Mouse (Mus musculus) heart, postnatal 14 days (tissue): ENCODE results near the gene Gm5426. TPM values are rescaled to one million over a fixed set of nuclear protein-coding genes. Genes with fewer than 3 reads are reported as not detected.
"Not testable (repeated sequence)": the region's sequence is repeated elsewhere in the genome, so short reads cannot be mapped to it uniquely, and the experiment has no call there.

ENCODE experiments used
- DNase-seq, 2 experiments: peaks; one replicate each; pipeline ENCODE4 v3.0.0; 2021 to 2022
- intact Hi-C: fragments of 180-260 bp; cut with DNase I; formaldehyde crosslinking; loops from one replicate; pipeline ENCODE4 v1.15.1; 2025
- long read RNA-seq, 2 experiments: library from polyadenylated mRNA; stranded (forward); transcript quantifications; one replicate each; pipeline ENCODE4 v2.0.0; 2021
- total RNA-seq, 2 experiments: library from RNA; stranded (reverse); gene quantifications; 2 replicates each; pipeline ENCODE4 v1.2.3; 2021

Gm5426 gene
- not detected for total RNA-seq
- long read RNA-seq, experiment 1, result 0 reads
- long read RNA-seq, experiment 2, result 0 reads

DNA sequence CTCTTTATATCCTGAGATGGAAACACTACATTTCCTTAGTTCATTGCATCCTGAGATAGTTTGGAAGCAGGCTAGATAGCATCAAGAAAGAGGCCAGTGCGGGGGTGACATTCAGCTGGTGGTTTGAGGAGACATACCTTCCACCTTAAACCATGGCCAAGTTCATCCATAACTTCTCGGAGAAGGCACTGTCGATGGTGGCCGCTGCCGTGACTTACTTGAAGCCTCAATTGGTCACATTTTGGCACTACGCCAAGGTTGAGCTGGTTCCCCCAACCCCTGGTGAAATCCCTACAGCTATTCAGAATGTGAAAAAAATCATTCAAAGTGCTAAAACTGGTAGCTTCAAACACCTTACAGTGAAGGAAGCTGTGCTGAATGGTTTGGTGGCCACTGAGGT lies at the start of gene Gm5426:
Gene Gm5426 (plus strand): TSS at position 153 of the 400 bp plus-strand sequence.
- intact Hi-C loops, result loop anchor here (10.0 kb wide), 1 partner anchor 1548 kb away; no protein-coding TSS in a partner anchor
- DNase-seq, result not testable (repeated sequence)

DNA sequence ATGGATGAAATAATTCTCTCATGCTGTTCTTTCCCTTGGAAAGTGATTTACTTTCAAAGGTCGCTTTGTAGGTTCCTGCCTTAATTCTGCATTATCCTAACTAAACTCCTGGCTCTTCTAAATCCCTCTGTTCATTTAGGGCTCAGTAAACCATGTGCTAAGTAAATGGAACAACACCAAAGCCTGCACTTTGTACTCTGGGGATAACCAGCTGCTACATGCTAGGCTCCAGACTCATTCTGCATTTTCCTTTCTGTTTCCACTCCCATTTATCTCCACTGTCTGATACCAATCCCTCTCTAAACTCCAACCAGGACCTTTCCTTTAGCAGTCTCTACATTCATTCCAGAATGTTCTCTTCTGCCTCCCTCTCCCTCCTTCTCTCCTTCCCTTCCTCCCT lies 46.7 kb upstream of the Gm5426 start:
- intact Hi-C loops, result no loop called here
- DNase-seq, result no peak

DNA sequence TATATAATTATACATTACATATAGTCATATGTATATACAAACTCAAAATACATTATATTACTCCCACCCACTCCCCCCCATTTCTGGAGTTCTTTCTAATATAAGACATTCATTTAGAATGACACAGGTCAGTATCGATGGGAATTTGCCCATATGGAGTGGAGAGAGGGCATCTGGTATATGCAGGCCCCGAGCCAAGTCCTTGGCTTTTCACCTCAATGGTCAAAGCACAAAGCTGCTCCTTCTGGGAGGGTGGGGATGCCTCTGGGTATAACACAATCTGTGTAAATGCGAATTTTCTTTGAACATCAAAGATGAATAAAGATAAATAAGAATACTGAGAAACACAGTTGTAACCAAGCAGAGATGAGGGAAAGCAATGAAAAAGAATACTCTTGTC lies 46.0 kb upstream of the Gm5426 start:
- intact Hi-C loops, result no loop called here
- no peak for DNase-seq

DNA sequence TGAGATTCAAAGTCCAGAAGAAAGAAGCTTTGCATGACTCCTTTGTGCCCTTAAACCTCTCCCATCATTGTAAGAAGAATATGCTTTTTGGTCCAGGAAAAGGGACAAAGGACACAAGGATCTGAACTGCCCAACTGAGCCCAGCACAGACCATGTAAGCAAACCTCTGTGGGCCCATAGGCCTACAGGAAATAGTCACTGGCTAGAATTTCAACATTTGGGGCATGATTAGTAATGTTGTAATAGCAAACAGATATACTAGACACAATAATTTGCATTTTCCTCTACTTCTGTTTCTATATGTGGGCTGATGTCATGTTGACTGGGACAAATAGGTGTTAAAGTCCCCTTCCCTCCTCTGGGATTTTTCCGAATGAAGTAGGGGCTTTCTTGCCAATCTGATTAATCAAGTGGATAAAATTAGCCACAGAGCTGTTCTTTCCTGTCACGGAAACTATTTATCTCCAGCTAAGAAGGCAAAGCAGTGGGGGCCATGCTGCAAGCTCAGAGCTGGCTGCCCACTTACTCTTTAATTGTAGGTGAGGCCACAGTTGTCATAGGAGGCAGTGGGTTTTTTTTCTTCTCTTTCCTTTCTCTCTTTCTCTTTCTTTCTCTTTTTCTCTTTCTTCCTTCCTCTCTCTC lies 42.4 kb upstream of the Gm5426 start:
- DNase-seq, result no peak
- intact Hi-C loops, result no loop called here

DNA sequence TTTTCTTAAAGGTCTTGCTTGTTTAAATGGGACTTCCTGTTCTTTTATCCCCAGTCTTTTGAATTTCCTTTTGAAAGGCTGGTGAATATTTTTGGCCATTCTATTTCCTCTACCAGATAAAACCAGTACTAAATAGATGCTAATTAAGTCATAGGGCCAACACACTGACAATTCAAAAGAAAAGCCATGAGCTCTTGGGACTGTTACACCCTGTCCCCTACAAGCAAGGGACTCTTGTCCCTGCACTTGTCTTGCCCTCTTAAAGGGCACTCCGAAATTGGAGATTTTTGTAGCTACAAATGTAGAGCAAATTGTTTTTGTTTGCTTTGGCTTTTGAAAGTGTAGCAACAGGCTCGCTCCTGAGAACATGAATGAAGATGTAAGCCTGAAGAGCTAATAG lies 41.8 kb upstream of the Gm5426 start:
- intact Hi-C loops, result no loop called here
- no peak for DNase-seq

DNA sequence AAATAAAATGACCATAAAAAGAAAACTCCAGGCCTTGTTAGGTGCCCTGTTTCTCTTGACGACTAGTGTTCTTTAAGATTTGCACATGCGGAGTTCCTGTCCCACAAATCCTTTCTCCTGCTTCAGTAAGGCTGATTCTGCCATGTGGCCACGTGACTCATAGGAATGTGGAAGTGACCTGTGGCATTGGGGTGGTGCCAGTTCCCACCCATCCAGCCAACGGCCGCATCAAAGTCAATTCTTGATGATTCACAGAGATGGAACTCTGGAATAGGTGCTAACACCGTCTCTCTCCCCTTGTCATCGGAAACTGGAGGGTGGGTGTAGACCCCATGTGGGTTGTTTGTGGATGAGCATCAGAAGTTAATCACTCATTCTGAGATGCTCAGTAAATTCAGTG lies 39.7 kb upstream of the Gm5426 start:
- no peak for DNase-seq
- intact Hi-C loops, result no loop called here

DNA sequence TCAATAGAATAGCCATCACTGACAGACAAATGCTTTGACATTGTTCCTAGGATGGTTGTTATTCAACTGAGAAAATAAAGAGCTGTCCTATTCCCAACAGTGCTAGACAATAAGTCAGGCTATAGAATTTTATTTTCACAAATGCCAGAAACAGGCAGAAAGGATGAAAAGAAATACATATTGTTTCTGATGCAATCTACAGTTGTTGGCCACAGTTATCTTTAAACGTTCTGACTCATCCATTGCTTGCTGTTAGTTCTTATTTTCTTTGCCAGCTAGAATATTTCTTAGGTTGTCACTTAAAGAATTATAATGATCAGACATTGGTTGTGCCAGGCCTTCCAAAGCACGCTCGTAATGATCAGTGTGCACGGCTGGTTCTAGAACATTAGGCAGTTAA lies 35.4 kb upstream of the Gm5426 start:
- intact Hi-C loops, result no loop called here
- no peak for DNase-seq

DNA sequence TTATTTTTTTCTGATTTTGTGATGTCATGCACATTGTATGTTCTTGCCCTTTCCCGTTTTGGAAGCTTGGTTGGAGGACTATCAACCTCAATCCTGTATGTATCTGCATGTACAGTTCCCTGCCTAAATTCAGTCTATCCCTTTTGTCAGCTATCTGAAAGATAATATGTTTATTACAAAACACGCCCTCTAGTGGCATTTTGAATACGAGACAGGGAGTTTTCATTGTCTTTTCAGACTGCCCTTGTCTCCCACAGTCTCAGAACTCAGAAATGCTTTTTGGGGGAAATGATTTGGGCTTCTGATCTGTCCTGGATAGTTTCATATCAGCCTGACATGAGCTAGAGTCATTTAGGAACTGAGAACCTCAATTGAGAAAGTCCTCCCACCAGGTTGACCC lies 32.2 kb upstream of the Gm5426 start:
- intact Hi-C loops, result no loop called here
- no peak for DNase-seq

DNA sequence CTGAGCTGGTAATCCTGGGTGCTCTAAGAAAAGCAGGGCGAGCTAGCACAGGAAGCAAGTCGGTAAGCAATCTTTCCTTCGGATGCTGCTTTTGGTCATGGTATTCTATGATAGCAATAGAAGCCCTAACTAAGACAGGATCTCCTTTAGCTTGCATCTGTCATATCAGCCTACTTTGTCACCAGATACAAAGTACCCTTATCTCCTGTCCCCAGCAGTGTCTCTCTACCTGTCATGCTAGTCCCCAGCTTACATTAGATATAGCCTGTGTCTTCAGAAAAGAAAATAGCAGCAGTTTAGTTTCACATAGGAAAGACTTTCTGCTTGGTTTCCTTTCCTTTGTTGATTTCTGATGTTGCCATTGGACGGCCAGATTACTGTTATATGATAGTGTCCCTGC lies 31.8 kb upstream of the Gm5426 start:
- intact Hi-C loops, result no loop called here
- DNase-seq, result no peak

DNA sequence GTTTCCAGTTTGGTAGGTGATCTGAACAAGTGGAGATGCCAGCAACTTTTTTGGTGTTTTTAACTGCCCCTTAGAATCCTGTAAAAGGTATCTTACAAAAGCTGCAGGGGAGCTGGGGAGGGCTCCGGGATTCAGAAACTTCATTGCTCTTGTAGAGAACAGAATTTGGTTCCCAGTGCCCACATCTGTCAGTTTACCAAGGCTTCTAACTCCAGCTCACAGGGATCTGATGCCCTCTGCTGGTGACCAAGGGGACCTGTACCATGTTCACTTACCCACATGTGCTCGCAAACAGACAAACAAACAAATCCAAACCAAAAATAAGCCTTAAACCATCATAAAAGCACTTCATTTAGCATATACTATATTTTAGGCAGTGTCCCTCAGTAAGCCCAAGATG lies 31.3 kb upstream of the Gm5426 start:
- intact Hi-C loops, result no loop called here
- DNase-seq, result no peak

DNA sequence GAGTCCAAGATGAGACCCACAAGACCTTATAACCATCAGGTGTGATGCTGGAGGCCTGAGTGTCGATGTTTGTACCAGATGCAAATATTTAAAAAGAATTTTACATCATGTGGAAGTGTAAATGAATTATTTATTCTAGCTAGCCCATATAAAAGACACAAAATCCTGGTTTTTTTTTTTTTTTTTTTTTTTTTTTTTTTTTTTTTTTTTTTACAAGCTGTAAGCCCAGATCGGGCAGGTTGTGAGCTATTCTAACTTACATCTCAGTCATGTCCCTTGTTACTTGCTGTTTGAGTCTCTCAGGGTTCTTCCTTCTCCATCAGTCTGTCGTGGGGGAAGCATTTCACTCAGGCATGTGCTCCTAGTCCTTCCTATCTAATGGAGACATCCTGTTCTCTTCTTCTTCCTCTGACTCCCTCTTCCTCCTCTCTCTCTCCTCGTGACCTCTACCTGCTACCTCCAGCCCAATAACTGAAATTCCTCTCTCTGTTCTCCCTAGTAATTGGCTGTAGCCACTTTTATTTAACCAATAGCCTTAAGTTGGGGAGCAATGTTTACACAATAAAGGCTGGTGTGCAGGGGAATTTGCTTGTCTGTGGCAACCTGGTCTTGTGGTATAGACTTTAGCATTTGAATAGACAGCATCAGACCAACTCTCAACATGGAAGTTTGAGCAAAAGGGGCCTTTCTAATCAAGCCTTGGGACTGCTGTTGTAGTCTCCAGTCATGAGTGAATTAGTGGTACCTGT lies 29.3 kb upstream of the Gm5426 start:
- intact Hi-C loops, result no loop called here
- no peak for DNase-seq

DNA sequence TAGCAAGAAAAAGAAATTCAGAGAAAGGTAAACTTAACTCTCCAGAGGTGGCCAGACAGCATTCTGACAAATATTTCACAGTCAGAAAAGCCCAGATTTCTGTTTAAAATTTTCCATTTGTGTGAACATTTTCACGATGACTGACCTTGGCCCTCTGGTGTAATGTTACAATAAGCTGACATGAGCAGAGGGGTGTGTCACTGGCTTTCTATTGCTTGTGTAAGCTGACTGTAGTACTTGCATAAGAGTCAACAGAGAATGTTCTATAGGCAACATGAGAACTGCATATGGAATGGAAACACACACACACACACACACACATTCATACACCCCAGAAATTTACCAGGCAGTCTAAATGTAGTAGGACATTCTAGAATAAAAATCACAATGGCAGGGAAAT lies 28.6 kb upstream of the Gm5426 start:
- intact Hi-C loops, result no loop called here
- DNase-seq, result no peak

DNA sequence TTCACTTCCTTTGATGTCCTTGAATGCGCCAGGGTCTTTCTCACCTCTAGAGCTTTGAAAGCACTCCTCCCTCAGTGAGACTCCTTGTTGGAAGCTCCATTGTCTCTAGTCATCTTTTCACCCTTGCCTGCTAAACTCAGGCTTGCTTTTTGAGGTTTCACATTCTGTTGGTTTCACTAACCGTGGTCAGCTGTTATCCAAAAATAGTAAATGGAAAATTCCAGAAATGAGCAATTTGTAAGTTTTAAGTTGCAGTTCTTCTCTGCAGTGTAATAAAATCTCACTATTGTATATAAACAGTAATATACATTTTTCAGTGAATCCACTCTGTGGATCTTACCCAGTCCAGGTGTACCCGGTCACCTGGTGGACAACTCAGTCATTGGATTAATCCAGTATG lies 21.1 kb upstream of the Gm5426 start:
- DNase-seq, result no peak
- intact Hi-C loops, result no loop called here

DNA sequence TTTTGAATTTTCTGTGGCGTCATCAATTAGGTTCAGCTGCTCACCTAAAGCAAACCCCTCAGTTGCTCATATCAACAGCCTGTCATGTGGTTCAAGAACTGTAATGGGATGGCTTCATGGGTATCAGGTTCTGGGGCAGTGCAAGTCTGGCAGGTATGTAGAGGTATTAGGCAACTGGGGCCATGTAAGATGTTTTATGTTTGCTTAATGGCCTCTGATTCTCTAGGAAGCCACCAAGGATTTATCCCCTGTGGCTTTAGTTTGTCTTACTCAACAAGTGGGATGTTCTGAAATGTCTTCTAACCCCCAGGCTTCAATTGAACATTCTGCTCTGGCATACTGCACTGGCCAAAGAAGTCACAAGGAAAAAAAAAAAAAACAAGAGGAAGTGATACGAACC lies 15.6 kb upstream of the Gm5426 start:
- no peak for DNase-seq
- intact Hi-C loops, result no loop called here

DNA sequence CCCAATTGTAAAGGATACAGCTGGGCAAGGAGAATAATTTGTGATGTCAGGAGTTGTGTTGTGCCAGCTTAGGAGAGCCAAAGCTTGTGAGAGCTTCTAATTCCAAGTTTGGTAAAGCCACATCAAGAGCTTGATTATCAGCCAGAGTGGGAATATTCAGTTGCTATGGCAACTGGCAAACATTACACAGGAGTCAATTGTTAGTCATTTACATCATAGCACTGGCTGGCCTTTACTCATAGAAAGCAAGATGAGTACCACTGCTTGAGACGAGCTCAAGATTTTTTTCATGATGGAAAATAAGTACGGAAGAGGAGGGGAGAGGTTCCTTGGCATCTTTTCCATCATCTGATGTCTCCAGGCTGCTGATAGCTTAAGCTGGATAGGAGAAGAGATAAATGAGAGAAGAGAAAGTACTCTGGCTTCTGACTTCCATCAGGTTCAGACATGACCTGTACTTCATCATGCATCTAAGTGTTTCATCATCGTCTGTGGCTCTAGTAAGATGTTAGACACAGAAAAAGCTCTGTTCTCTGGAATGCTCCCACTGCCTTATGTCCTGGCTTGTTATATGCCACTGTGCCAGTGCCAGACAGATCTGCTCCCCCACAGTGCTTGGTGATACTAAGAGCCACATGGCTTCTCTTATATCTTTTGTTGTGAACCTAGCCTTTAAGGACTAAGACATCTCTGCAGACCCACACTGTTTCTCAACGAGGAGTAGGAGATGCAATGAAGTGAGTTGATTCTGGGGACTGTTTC lies 15.0 kb upstream of the Gm5426 start:
- DNase-seq, result no peak
- intact Hi-C loops, result no loop called here

DNA sequence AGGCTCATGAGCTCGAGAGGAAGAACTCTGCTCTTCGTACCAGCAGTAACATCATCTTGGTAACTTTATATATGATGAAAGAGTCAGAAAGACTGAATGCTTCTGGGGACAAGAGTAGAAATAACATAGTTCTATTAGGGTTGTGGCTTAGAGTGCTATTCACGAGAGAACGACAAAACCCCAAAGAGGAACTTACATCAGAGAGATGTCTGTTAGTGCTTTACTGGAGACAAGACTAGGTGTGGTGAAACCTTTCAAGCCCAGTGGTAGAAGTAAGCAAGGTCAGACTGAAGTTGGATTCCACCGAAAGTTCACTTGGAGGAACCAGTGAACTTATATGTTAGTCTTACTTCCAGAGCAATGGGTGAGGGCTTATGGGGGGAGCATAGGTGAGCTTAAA lies 12.5 kb upstream of the Gm5426 start:
- intact Hi-C loops, result no loop called here
- no peak for DNase-seq

DNA sequence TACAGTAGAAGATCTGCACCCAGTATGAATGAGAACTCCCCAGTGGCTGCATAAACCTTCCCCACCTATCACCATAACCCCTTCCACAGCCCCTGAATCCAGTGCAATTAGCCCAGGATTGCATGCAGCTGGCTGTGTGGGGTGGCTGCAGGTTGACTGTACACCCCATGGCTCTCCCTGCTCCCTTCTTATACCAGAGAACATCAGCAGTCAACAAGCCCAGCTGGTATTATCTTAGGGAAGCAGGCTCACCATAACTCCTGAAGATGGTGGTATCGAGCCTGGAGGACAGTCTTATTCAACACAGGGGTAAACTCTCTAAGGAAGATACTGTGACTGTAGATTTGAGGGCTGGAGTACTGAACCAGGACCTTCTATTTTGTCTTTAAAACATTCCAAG lies 12.1 kb upstream of the Gm5426 start:
- intact Hi-C loops, result no loop called here
- DNase-seq, result no peak

DNA sequence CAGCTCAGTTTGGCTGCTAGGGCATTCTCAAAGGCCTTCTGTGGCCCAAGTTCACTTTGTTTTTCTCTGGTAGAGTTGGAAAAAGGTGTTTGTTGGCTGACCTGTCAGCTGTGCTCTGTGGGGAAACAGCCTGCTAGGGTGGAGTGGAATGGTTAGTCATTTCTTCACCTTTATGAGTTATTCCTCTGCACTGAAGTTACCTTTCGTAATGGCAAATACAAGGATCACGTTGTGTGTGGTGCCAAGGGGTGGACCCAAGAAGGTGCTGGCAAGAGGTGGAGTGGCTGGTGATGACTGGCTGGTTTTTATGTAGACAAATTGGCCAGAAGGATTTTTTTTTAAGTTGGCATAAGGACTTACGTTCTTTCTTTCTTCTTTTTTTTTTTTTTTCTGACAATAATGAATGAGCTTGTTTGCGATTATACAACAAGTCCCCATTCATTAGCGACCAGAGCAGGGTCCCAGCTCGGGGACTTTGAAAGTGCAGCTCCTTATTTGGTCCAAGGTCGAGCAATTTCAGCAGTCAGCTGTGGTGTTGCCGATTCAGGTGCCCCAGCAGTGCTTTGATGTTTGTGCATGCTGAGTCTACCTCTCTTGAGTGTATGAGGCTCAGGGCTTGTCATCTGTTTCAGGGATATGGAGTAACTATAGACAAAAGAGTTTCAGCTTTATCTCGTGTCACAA lies 10.5 kb upstream of the Gm5426 start:
- no peak for DNase-seq
- intact Hi-C loops, result no loop called here

DNA sequence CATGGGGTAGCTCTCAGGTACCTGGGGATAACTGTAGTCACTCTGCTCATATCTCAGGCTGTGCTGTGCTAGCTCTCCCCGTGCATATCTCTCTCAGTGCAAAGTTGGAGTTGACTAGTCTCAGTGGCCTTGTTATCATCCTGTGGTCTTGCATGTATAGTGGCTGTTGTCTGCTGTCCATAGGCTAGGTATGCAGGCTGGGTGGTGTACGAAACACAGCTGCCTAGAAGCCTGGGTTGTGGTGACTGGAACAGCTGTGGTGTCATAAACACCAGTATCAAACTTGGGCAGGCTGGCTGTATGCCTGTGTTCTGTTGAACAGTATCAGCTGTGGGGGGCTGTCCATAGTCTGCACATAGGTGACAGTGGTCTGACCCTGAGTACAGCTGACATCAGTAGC lies 7.2 kb upstream of the Gm5426 start:
- intact Hi-C loops, result no loop called here
- DNase-seq, result no peak

DNA sequence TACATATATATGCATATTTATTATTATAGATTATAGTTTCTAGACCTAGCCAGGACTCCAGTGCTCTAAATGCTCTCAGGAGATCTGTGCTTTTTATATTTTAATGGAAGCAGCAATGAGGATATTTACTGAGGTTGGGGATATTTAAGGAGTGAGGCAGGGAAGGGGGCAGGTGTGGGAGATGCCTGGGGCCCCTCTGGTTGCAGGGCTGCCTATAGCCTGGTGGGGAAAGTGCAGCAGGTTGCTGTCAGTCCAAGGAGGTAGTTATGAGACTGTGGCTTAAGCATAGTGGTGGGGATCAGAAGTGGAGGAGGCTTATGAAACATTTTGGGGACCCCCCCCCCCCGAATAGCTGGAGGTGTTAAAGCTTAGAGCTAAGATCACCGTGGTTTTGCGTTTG lies 6.0 kb upstream of the Gm5426 start:
- intact Hi-C loops, result loop anchor here (5.0 to 10.0 kb wide), 4 partner anchors 52 to 1554 kb away; partner anchors contain the start of gene Btg1
- no peak for DNase-seq

DNA sequence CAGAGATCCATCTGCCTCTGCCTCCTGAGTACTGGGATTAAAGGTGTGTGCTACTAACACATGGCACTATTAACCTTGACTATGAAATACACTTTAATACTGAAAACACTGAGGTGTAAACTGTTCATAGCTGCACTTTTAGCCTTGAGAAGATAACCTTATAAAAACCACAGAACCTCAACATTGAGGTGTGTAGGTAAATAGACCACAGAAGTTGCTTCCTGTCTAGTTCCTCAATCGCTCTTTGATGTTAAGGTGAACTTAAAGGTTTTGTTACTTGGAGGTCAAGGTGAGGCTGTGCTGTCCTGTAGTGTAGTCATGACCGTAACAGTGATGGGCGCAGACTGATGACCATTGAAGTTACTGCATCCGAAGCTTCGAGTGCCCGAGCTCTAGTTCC lies 5.3 kb upstream of the Gm5426 start:
- intact Hi-C loops, result loop anchor here (1.0 to 10.0 kb wide), 5 partner anchors 51 to 1554 kb away; partner anchors contain the start of gene Btg1
- no peak for DNase-seq
